Mouse (Mus musculus): ENCODE measurements at regions not wholly inside any gene's neighbourhood (a gene's known extent, or its start where the extent isn't known, plus 50 kb on each side); places are given as distances from the start of the nearest gene placed in this dataset. TPM values are rescaled to one million over a fixed set of nuclear protein-coding genes. Genes with fewer than 3 reads are reported as not detected.

MicroRNAs in the stretch of these regions (microRNA counts, 519-probe panel; counts per million panel counts)
- microRNA mmu-miR-221 = not detected
- not detected for microRNA mmu-miR-222

Small RNA genes lying in the stretch of these regions (microRNA-seq; reads per million reads assigned to microRNA genes)
- gene Mir221 (35.1 reads per million, percentile 37 among the genes with 10 or more reads in this experiment), gene Mir222 (24.7 reads per million, percentile 31 among the genes with 10 or more reads in this experiment)
